Mouse (Mus musculus) embryonic facial prominence, embryonic 11.5 days (tissue): Measurements from ENCODE around the gene Rbm24. TPM values are rescaled to one million over a fixed set of nuclear protein-coding genes. Genes with fewer than 3 reads are reported as not detected.

Source experiments
- ATAC-seq: fragments of 200-750 bp; cut with Nextera tagmentation; replicated peaks from 2 replicates; pipeline ENCODE4 v1.8.0; 2017; ENCODE audit warnings: low read depth; ENCODE audit not compliant: insufficient number of reproducible peaks, low FRiP score, low TSS enrichment
- DNase-seq: peaks from one replicate; pipeline ENCODE4 v3.0.0-alpha.2; 2015; ENCODE audit warnings: low spot score
- H3K27ac ChIP-seq: fragments of 300-500 bp; sonication (generic); replicated peaks from 2 replicates; pipeline ENCODE4 v1.5.1; 2014; ENCODE audit warnings: mild to moderate bottlenecking, low read depth, low read length, control low read depth
- H3K27me3 ChIP-seq: fragments of 300-500 bp; sonication (generic); 2 replicates; pipeline ENCODE4 v1.6.1; 2014; ENCODE audit warnings: mild to moderate bottlenecking, low read length, moderate library complexity, mixed read lengths; ENCODE audit not compliant: control insufficient read depth, insufficient read depth
- H3K36me3 ChIP-seq: fragments of 300-500 bp; sonication (generic); replicated peaks from 2 replicates; pipeline ENCODE4 v1.6.1; 2014; ENCODE audit warnings: low read depth, mild to moderate bottlenecking, low read length, moderate library complexity, mixed read lengths; ENCODE audit not compliant: control insufficient read depth, insufficient read depth
- H3K4me1 ChIP-seq: fragments of 300-500 bp; sonication (generic); 2 replicates; pipeline ENCODE4 v1.6.1; 2014; ENCODE audit warnings: low read length, mixed read lengths; ENCODE audit not compliant: control insufficient read depth, insufficient read depth
- H3K4me2 ChIP-seq: fragments of 300-500 bp; sonication (generic); 2 replicates; pipeline ENCODE4 v1.6.1; 2014; ENCODE audit warnings: low read depth, mild to moderate bottlenecking, control low read depth, low read length, moderate library complexity
- H3K4me3 ChIP-seq: fragments of 300-500 bp; sonication (generic); 2 replicates; pipeline ENCODE4 v1.5.1; 2014; ENCODE audit warnings: low read depth, low read length, control low read depth
- H3K9ac ChIP-seq: fragments of 300-500 bp; sonication (generic); replicated peaks from 2 replicates; pipeline ENCODE4 v1.6.1; 2014; ENCODE audit warnings: mild to moderate bottlenecking, control low read depth, low read length
- H3K9me3 ChIP-seq: fragments of 300-500 bp; sonication (generic); replicated peaks from 2 replicates; pipeline ENCODE4 v1.6.1; 2016; ENCODE audit warnings: mild to moderate bottlenecking, low read length, inconsistent platforms, mixed read lengths; ENCODE audit not compliant: control insufficient read depth
- WGBS: fragments of 180-500 bp; shearing (Covaris S2); extraction: QIAGEN DNeasy Blood & Tissue Kit; methylation state at CpG from one replicate; pipeline ENCODE4 v1.1.7; 2014; 5-methylcytosine and 5-hydroxymethylcytosine counted together
- polyA plus RNA-seq: library from polyadenylated mRNA; unstranded; fragments of >200 nt; fragmentation: Nextera tagmentation; extraction: Ambion mirVana; gene quantifications from 2 replicates; pipeline ENCODE4 v1.2.1, GENCODE M21; 2014

The Rbm24 gene
- polyA plus RNA-seq, 1 experiment from 2014 or later, result 5.5 TPM

DNA sequence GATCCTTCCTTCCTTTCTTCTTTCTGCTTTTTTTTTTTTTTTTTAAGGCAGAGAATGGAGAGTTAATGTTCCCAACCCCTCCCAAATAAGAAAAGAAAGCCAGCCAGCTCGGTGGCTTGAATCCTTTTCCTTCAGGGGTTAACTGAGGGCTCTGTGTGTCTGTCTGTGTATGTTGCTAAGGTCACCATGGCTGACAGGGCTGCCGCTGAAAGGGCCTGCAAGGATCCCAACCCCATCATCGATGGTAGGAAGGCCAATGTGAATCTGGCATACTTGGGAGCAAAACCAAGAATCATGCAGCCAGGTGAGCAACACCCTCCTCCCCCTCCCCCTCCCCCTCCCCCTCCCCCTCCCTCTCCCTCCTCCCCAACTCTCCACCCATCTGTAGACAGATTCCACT lies 1.9 kb downstream of the Rbm24 start:
- Histone ChIP-seq H3K9me3 (no peaks in the 10 kb centered on the region), H3K4me1 (no peaks in the 10 kb centered on the region), H3K36me3 (no peaks in the 10 kb centered on the region), H3K27ac (no peak overlapping the region), H3K4me2 (peak overlapping the region; percentile 10), H3K27me3 (peaks cover 4% of the 10 kb centered on the region; the same call in 1 of the 2 replicates), H3K9ac (no peak overlapping the region), H3K4me3 (peak overlapping the region; percentile 57)
- DNase-seq (no peak), ATAC-seq (no peak)
- WGBS, result 15% methylated on average over 3 of the region's 3 CpGs

DNA sequence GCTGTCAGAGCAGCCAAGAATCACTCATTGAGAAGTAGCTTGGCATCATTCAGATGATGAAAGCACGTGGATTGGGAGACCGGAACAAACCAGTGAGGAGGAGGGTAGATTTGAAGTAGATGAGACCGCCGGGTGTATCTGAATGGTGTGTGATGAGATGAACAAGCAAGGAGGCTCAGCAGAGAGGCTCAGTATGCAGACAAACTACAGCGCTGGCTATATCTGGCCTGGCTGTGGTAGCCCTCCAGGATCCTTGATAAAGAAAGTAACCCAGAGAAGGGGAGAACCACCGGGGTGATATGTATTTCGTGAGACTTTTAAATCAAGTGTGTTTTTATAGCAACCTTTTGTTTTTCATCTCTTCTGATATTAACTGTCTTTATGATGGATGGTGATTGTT lies 5.6 kb downstream of the Rbm24 start:
- DNase-seq (no peak), ATAC-seq (no peak)
- Histone ChIP-seq H3K9me3 (no peaks in the 10 kb centered on the region), H3K4me2 (no peak overlapping the region), H3K4me1 (no peaks in the 10 kb centered on the region), H3K27ac (no peak overlapping the region), H3K27me3 (peaks cover 4% of the 10 kb centered on the region; the same call in 1 of the 2 replicates), H3K4me3 (no peak overlapping the region), H3K9ac (no peak overlapping the region), H3K36me3 (no peaks in the 10 kb centered on the region)
- 91% methylated on average over 7 of the region's 7 CpGs for WGBS

DNA sequence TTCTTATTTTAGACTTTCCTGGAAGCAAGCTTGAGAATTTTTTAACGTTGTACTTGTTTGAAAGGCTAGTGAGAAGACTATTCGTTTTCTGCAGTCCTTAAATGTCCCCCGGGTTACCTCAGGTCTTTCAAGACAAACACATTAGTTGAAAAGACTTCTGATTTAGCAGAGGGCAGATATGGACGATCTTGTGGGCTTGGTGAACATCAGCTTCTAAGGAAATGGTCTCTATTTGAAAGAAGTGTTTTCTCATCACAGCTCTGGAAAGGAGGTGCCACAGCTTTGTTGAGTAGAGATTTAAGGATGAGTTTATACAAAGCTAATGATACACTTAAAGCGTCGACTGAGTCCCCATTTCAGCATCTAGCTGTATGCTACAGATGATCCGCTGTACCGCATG lies 6.1 kb downstream of the Rbm24 start:
- no peak overlapping the region for H3K27ac ChIP-seq
- no peaks in the 10 kb centered on the region for H3K4me1 ChIP-seq
- no peaks in the 10 kb centered on the region for H3K36me3 ChIP-seq
- WGBS, result 88% methylated on average over 8 of the region's 8 CpGs
- no peak for ATAC-seq
- H3K27me3 ChIP-seq, result 0 out of 2 replicates have a peak, but pooled peaks cover 2% of the 10 kb centered on the region
- no peak overlapping the region for H3K9ac ChIP-seq
- no peak for DNase-seq
- no peak overlapping the region for H3K4me2 ChIP-seq
- no peaks in the 10 kb centered on the region for H3K9me3 ChIP-seq
- no peak overlapping the region for H3K4me3 ChIP-seq

DNA sequence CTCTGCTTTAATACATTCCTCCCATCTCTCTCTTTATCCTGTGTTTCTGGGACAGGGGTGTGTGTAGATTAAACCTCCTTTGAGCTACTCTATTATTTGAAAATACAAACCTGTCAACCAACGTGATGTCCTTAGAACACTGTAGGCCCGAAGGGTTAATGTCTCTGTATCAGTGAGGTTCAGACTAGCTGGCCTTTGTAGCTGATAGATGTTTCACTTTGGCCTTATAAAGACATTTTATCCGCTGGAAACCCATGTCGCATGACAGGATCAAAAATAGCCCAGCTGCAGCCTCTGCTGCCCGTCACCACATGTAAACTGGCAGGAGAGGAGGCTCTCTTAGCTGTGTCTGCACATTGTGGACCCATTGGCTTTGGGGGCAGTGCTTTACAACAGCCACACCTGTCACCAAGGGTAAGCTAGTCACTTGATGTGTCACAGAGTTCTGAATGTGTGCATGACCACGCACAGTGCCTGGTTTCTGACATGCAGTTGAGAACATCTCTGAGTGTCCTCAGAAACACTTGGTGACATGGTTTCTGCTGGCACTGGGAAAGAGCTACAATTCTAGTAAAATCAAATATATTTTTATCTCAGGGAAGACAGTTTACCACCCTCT lies 8.5 kb downstream of the Rbm24 start:
- Histone ChIP-seq H3K4me1 (no peaks in the 10 kb centered on the region), H3K27ac (no peak overlapping the region), H3K36me3 (no peaks in the 10 kb centered on the region), H3K9me3 (no peaks in the 10 kb centered on the region), H3K9ac (no peak overlapping the region), H3K4me2 (no peak overlapping the region), H3K4me3 (no peak overlapping the region), H3K27me3 (no peaks in the 10 kb centered on the region)
- ATAC-seq (no peak), DNase-seq (no peak)
- WGBS, result 88% methylated on average over 6 of the region's 6 CpGs

DNA sequence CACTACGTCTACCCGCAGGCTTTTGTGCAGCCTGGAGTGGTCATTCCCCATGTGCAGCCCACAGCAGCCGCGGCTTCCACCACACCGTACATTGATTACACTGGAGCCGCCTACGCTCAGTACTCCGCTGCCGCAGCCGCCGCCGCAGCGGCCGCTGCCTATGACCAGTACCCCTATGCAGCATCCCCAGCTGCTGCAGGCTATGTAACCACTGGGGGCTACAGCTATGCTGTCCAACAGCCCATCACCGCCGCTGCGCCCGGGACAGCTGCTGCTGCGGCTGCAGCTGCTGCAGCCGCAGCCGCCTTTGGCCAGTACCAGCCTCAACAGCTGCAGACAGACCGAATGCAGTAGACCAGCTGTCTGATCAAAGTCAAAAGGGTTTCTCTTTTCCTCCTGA lies 10.7 kb downstream of the Rbm24 start:
- Histone ChIP-seq H3K36me3 (no peaks in the 10 kb centered on the region), H3K4me1 (no peaks in the 10 kb centered on the region), H3K27ac (no peak overlapping the region), H3K4me2 (no peak overlapping the region), H3K9ac (no peak overlapping the region), H3K9me3 (no peaks in the 10 kb centered on the region), H3K27me3 (no peaks in the 10 kb centered on the region), H3K4me3 (no peak overlapping the region)
- ATAC-seq, result no peak
- DNase-seq, result no peak
- WGBS, result 81% methylated on average over 22 of the region's 22 CpGs

DNA sequence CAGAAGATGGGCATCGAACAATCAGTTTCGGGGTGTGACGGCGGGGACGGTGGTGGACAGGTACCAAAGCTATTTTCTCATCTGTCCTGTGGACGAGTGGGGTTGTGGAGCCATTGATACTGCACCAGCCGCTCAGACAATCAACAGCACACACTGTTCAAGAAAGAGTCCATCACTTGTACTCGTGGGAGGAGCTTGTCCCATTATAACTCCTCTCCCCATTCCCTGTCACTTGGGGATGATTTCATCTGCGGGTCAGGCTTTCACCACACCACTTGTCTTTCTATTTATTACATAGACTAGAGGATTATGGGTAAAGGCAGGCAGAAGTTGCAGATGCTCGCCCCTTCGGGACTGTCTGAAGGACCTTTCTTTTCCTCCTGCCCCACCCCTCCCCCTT lies 11.6 kb downstream of the Rbm24 start:
- Histone ChIP-seq H3K36me3 (no peaks in the 10 kb centered on the region), H3K4me1 (no peaks in the 10 kb centered on the region), H3K9ac (no peak overlapping the region), H3K27me3 (no peaks in the 10 kb centered on the region), H3K9me3 (no peaks in the 10 kb centered on the region), H3K4me2 (no peak overlapping the region), H3K4me3 (no peak overlapping the region), H3K27ac (no peak overlapping the region)
- WGBS, result 91% methylated on average over 11 of the region's 11 CpGs
- ATAC-seq (no peak), DNase-seq (no peak)

DNA sequence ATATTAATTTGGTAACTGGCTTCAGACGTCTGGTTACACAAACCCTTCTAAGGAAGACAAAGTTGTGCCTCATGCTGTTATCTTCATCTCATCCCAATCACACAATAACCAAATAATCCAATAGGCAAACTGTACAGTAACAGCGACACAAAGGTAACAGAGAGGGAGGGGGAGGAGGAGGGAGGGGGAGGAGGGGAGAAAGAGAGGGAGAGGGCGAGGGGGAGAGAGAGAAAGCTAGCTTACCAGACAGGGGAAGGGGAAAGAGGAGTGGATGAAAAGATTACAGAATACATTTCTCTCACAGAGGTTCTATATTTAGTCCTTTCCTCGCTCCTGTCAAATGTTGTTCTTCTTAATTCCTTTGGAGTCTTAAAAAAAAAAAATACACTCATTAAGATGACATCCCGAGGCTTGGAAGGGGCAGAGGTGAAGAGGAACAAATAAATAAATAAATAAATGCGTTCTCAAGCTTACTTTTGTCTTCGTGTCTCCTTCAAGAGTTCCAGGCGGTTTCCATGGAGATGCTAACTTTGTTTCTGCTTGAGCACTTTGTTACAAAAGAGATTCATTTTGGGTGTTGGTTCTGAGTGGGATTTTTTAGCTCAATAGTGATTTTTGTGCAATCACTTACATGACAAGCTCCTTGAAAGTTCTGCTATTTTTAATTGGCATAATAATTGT lies 15.8 kb downstream of the Rbm24 start:
- H3K4me1 ChIP-seq, result no peaks in the 10 kb centered on the region
- DNase-seq (peak; percentile 26), ATAC-seq (no peak)
- WGBS, result 40% methylated on average over 8 of the region's 8 CpGs
- H3K4me2 ChIP-seq, result no peak overlapping the region
- no peak overlapping the region for H3K27ac ChIP-seq
- no peak overlapping the region for H3K9ac ChIP-seq
- no peaks in the 10 kb centered on the region for H3K9me3 ChIP-seq
- H3K36me3 ChIP-seq, result no peaks in the 10 kb centered on the region
- no peak overlapping the region for H3K4me3 ChIP-seq
- no peaks in the 10 kb centered on the region for H3K27me3 ChIP-seq

DNA sequence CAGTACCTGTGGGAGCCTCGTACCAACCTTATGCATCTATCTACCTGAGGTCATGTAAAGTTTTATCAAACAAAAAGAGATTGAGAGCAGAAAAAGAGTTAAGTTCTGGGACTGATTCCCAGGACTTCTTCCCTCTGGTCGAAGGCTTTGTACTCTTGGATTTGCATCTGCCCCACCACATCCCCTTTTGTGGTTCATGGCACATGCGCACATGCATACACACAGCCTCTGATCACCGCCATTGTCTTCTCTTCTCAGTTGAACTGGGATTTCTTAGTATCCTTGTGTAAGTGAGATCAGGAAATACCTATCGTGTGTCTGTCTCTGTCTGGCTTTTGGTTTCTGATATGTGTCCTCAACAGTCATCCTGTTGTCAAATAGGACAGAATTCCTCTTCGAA lies 20.7 kb downstream of the Rbm24 start:
- Histone ChIP-seq H3K4me2 (no peak overlapping the region), H3K9ac (no peak overlapping the region), H3K27ac (no peak overlapping the region), H3K27me3 (no peaks in the 10 kb centered on the region), H3K4me1 (no peaks in the 10 kb centered on the region), H3K4me3 (no peak overlapping the region), H3K36me3 (no peaks in the 10 kb centered on the region), H3K9me3 (no peaks in the 10 kb centered on the region)
- DNase-seq (no peak), ATAC-seq (no peak)
- WGBS, result 84% methylated on average over 6 of the region's 6 CpGs
